Mouse (Mus musculus): ENCODE measurements around the gene Nfrkb.

DNA sequence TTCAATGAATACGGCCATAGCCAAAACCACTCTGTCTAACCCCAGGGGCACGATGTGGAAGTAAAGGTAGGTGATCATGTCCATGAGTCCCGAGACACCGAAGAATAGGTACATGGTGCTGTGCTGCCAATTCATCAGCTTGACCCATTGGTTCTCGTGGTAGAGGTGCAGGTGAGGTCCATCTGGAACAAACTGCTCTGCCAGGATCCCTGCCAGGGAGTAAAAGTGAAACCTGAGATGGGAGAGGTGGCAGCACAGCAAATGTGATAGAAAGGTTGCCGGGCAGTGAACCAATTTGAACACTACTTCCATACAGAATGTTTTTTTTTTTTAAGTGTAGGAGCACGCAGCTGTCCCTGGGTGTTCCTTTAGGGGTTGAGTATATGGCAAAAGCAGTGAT is 43.0 kb downstream of the Nfrkb start:
- no peak for TF ChIP-seq POLR2A (IDR thresholded peaks at IDR 0.05; ENCODE audit: borderline replicate concordance, extremely low read depth, low read depth, low read length)
- TF ChIP-seq CTCF (IDR thresholded peaks at IDR 0.05; ENCODE audit: insufficient read depth, low read length): no peak
